Mouse (Mus musculus) ES-E14 (cell line): ENCODE results near the gene Flnb. TPM values are rescaled to one million over a fixed set of nuclear protein-coding genes. Genes with fewer than 3 reads are reported as not detected.

Source experiments
- DNase-seq: peaks from one replicate; pipeline ENCODE4 v3.0.0-alpha.2; 2013; ENCODE audit warnings: low read depth, low spot score
- H3K27ac ChIP-seq: 2 replicates; pipeline ENCODE4 v1.5.1; 2012; ENCODE audit warnings: low read depth, mild to moderate bottlenecking, low read length, moderate library complexity, mixed read lengths; ENCODE audit not compliant: poor library complexity, insufficient read depth, severe bottlenecking
- H3K36me3 ChIP-seq: 2 replicates; pipeline ENCODE4 v1.6.1; 2012; ENCODE audit warnings: mild to moderate bottlenecking, low read length, moderate library complexity, mixed read lengths; ENCODE audit not compliant: control insufficient read depth, poor library complexity, insufficient read depth, severe bottlenecking
- H3K4me1 ChIP-seq, 2 experiments: fragments of 150-350 bp in 1 of 2; sonication (generic) in 1 of 2; 2 replicates each; pipeline ENCODE4 v1.6.1; 2012; ENCODE audit warnings: low read length in 2 of 2, mild to moderate bottlenecking in 1 of 2, mixed read lengths in 1 of 2; ENCODE audit not compliant: control insufficient read depth in 2 of 2, insufficient read depth in 2 of 2, poor library complexity in 1 of 2
- H3K4me3 ChIP-seq, 2 experiments: fragments of 150-350 bp in 1 of 2; sonication (generic) in 1 of 2; 2 replicates each; pipeline ENCODE4 v1.5.1; 2012; ENCODE audit warnings: low read length in 2 of 2, low read depth in 1 of 2, mild to moderate bottlenecking in 1 of 2, mixed read lengths in 1 of 2; ENCODE audit not compliant: insufficient read depth in 1 of 2, poor library complexity in 1 of 2, severe bottlenecking in 1 of 2
- H3K9ac ChIP-seq: 2 replicates; pipeline ENCODE4 v1.6.1; 2012; ENCODE audit warnings: low read depth, mild to moderate bottlenecking, low read length, mixed read lengths; ENCODE audit not compliant: poor library complexity, insufficient read depth, severe bottlenecking
- H3K9me3 ChIP-seq: fragments of 150-350 bp; sonication (generic); 2 replicates; pipeline ENCODE4 v1.6.1; 2012; ENCODE audit warnings: low read depth, mild to moderate bottlenecking, low read length; ENCODE audit not compliant: control insufficient read depth, insufficient read depth
- CHD2 ChIP-seq: IDR thresholded peaks from 2 replicates; pipeline ENCODE4 v1.6.1; 2014; ENCODE audit warnings: mild to moderate bottlenecking, low read depth, low read length, inconsistent platforms
- HCFC1 ChIP-seq: IDR thresholded peaks from 2 replicates; pipeline ENCODE4 v1.6.1; 2012; ENCODE audit warnings: low read length, inconsistent platforms, borderline replicate concordance; ENCODE audit not compliant: insufficient read depth
- MAFK ChIP-seq: IDR thresholded peaks from 2 replicates; pipeline ENCODE4 v1.6.1; 2014; ENCODE audit warnings: mild to moderate bottlenecking, low read depth, low read length, inconsistent platforms; ENCODE audit not compliant: insufficient read depth
- ZC3H11A ChIP-seq: IDR thresholded peaks from 2 replicates; pipeline ENCODE4 v1.6.1; 2012; ENCODE audit warnings: low read depth, mild to moderate bottlenecking, inconsistent platforms, low read length, borderline replicate concordance
- ZNF384 ChIP-seq: IDR thresholded peaks from 2 replicates; pipeline ENCODE4 v1.6.1; 2012; ENCODE audit warnings: low read depth, low read length, inconsistent platforms
- in situ Hi-C, 2 experiments: fragments of 600-800 bp; cut with MboI; formaldehyde crosslinking; loops; one replicate each; pipeline ENCODE4 v1.15.1; 2025; ENCODE audit warnings: low sequenced_read_pairs in 2 of 2, inconsistent platforms in 1 of 2; ENCODE audit not compliant: unreplicated experiment in 2 of 2
- total RNA-seq: library from RNA; depleted of rRNA; stranded (reverse); fragments of 300-350 nt; gene quantifications from 2 replicates; pipeline ENCODE4 v1.2.3, GENCODE M21; 2012

Gene Flnb
- total RNA-seq, 1 experiment: 350 TPM

- no peak for TF ChIP-seq CHD2
- TF ChIP-seq MAFK: no peak
- no peak for TF ChIP-seq HCFC1
- TF ChIP-seq ZC3H11A: no peak
- no peak for TF ChIP-seq ZNF384
- in situ Hi-C loops: no loop called here
- Histone ChIP-seq H3K27ac (peak overlapping the region; percentile 31; the same call in 1 of the 2 replicates), H3K4me3 (peak overlapping the region; percentile 47 to 49; a peak in 3 of 4 replicates), H3K9ac (no peak overlapping the region), H3K9me3 (peaks cover 15% of the 10 kb centered on the region), H3K4me1 (no peaks in the 10 kb centered on the region; a peak in 1 of 4 replicates), H3K36me3 (peaks cover 1% of the 10 kb centered on the region; the same call in 1 of the 2 replicates)
- peak; percentile 22 for DNase-seq
Measured at GRCm38 (mm10) chr14:7791061-7791531, 26.7 kb upstream of the Flnb start.

- no peak within 1 kb of the TSS for H3K9ac ChIP-seq
- H3K4me3 ChIP-seq: peak within 1 kb of the TSS; percentile 47 to 49; a peak in 3 of 4 replicates
- in situ Hi-C loops: no loop called here
- H3K9me3 ChIP-seq: peaks cover 15% of the 10 kb centered on the region
- H3K36me3 ChIP-seq: peaks cover 1% of the 10 kb centered on the region; the same call in 1 of the 2 replicates
- H3K4me1 ChIP-seq: no peaks in the 10 kb centered on the region; a peak in 1 of 4 replicates
- peak within 1 kb of the TSS; percentile 31; the same call in 1 of the 2 replicates for H3K27ac ChIP-seq
- TF ChIP-seq ZNF384 (no peak), ZC3H11A (no peak), MAFK (no peak), CHD2 (no peak), HCFC1 (no peak)
- peak; percentile 71 for DNase-seq
Measured at GRCm38 (mm10) chr14:7791532-7792159, 26.1 kb upstream of the Flnb start, which contains the start of gene Gm26661. TSS of gene Gm26661 (plus strand) at chr14:7791587.

- TF ChIP-seq MAFK: no peak
- TF ChIP-seq ZNF384: no peak
- TF ChIP-seq HCFC1: no peak
- TF ChIP-seq ZC3H11A: no peak
- no peak for TF ChIP-seq CHD2
- Histone ChIP-seq H3K27ac (no peak overlapping the region), H3K9me3 (no peaks in the 10 kb centered on the region), H3K9ac (no peak overlapping the region), H3K4me3 (no peak overlapping the region), H3K36me3 (no peaks in the 10 kb centered on the region), H3K4me1 (no peaks in the 10 kb centered on the region; a peak in 1 of 4 replicates)
- no peak for DNase-seq
- in situ Hi-C loops: no loop called here
Measured at GRCm38 (mm10) chr14:7795961-7796360, 21.8 kb upstream of the Flnb start.

GRCm38 (mm10) chr14:7800611-7801010, 17.1 kb upstream of the Flnb start:
- Histone ChIP-seq H3K4me1 (peaks cover 3 to 8% of the 10 kb centered on the region in 2 experiments; a peak in 3 of 4 replicates), H3K36me3 (no peaks in the 10 kb centered on the region), H3K9me3 (no peaks in the 10 kb centered on the region), H3K27ac (no peak overlapping the region), H3K4me3 (no peak overlapping the region), H3K9ac (no peak overlapping the region)
- in situ Hi-C loops: loop anchor here in 1 of 2 experiments (10.0 kb wide), 1 partner anchor 56 kb away; no protein-coding TSS in a partner anchor
- no peak for DNase-seq
- no peak for TF ChIP-seq ZNF384
- TF ChIP-seq HCFC1: no peak
- no peak for TF ChIP-seq CHD2
